Mouse (Mus musculus) heart, embryonic 10.5 days (tissue): ENCODE data around the gene Unc13a. TPM values are rescaled to one million over a fixed set of nuclear protein-coding genes. Genes with fewer than 3 reads are reported as not detected.

Experiments
- DNase-seq: peaks from one replicate; pipeline ENCODE4 v3.0.0-alpha.2; 2017; ENCODE audit warnings: low spot score
- H3K27ac ChIP-seq: fragments of 300-500 bp; sonication (generic); 2 replicates; pipeline ENCODE4 v1.5.1; 2016; ENCODE audit warnings: mild to moderate bottlenecking
- H3K27me3 ChIP-seq: fragments of 300-500 bp; sonication (generic); 2 replicates; pipeline ENCODE4 v1.6.1; 2016; ENCODE audit warnings: mild to moderate bottlenecking; ENCODE audit not compliant: poor library complexity, insufficient read depth, severe bottlenecking
- H3K36me3 ChIP-seq: fragments of 300-500 bp; sonication (generic); 2 replicates; pipeline ENCODE4 v1.6.1; 2016; ENCODE audit warnings: mild to moderate bottlenecking, moderate library complexity
- H3K4me1 ChIP-seq: fragments of 300-500 bp; sonication (generic); 2 replicates; pipeline ENCODE4 v1.6.1; 2016; ENCODE audit warnings: mild to moderate bottlenecking
- H3K4me3 ChIP-seq: fragments of 300-500 bp; sonication (generic); 2 replicates; pipeline ENCODE4 v1.5.1; 2016; ENCODE audit warnings: mild to moderate bottlenecking, moderate library complexity
- H3K9me3 ChIP-seq: fragments of 300-500 bp; sonication (generic); 2 replicates; pipeline ENCODE4 v1.6.1; 2016; ENCODE audit warnings: mild to moderate bottlenecking, moderate library complexity
- WGBS: fragments of 180-500 bp; shearing (Covaris S2); methylation state at CpG from one replicate; pipeline ENCODE4 v1.1.7; 2016; 5-methylcytosine and 5-hydroxymethylcytosine counted together
- polyA plus RNA-seq: library from polyadenylated mRNA; unstranded; fragments of >200 nt; fragmentation: Nextera tagmentation; extraction: Ambion mirVana; gene quantifications from 2 replicates; pipeline ENCODE4 v1.2.1, GENCODE M21; 2016

The Unc13a gene
- polyA plus RNA-seq, 1 experiment from 2014 or later, result 0.48 TPM

DNA sequence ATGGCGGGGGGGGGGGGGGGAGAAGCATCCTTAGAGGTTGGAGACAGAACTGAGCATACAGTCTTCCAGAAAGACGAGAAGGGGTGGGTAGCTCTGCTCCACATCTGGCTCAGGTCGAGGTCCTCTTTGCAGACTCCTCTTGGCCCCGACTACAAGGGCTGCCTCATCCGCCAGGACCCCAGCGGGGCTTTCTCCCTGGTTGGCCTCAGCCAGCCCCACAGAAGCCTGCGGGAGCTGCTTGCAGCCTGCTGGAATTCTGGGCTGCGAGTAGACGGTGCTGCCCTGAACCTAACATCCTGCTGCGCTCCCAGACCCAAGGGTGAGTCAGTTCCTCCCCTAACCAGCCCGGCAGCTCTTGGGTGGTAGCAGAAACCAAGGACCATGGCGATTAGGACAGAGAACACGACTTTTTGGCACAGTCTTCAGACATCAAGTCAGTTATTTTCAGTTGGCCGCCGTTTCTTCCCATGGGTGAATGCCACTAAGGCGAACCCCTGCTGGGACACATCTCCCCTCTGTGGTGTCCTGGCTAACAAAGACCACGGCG, 9.9 kb upstream of the Unc13a start:
- 12% methylated on average over 17 of the region's 18 CpGs for WGBS
- DNase-seq, result no peak

DNA sequence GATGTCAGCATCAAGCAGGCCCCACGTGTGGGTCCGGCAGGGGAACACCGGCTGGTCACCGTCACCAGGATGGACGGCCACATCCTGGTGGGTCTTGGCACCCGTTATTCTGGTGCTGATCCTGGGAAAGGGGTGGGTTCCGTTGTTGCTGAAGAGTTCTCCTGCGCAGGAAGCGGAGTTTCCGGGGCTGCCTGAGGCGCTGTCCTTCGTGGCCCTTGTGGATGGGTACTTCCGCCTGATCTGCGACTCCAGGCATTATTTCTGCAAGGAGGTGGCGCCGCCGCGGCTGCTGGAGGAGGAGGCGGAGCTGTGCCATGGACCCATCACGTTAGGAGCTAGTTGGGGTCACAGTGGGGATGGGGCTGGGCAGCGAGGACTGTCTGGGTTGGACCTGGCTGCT, 8.9 kb upstream of the Unc13a start:
- no peak for DNase-seq
- Histone ChIP-seq H3K27me3 (peaks cover 94% of the 10 kb centered on the region), H3K4me3 (peak overlapping the region; percentile 55), H3K9me3 (0 out of 2 replicates have a peak, but pooled peaks cover 2% of the 10 kb centered on the region), H3K4me1 (peaks cover 42% of the 10 kb centered on the region), H3K27ac (no peak overlapping the region), H3K36me3 (no peaks in the 10 kb centered on the region)
- WGBS, result 8% methylated on average over 21 of the region's 21 CpGs

More for the DNA sequence above, 9.9 kb upstream of the Unc13a start:
- Histone ChIP-seq H3K27ac (no peak overlapping the region), H3K27me3 (peaks cover 98% of the 10 kb centered on the region), H3K9me3 (0 out of 2 replicates have a peak, but pooled peaks cover 2% of the 10 kb centered on the region), H3K4me3 (no peak overlapping the region), H3K4me1 (peaks cover 42% of the 10 kb centered on the region), H3K36me3 (no peaks in the 10 kb centered on the region)

DNA sequence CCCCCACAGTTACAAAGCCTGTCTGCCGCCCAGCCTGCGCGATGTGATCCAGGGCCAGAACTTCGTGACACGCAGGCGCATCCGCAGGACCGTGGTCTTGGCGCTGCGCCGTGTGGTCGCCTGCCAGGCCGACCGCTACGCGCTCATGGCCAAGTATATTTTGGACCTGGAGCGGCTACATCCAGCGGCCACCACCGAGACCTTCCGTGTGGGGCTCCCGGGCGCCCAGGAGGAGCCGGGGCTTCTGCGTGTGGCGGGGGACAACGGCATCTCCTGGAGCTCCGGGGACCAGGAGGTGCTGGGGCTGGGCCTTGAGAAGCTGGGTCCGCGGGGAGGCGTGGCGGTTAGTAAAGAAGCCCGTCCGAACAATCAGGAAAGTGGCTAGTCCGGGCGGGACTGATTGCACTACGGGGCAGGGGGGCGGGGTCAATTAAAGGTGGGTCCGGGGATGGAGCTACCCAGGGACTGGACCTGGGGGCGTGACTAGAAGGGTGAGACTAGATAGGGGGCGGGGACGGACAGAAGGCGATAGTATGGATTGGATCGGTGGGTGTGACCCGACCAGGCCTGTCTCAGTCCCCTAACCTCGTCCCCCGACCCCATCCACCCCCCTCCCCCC, 8.1 kb upstream of the Unc13a start:
- Histone ChIP-seq H3K9me3 (0 out of 2 replicates have a peak, but pooled peaks cover 2% of the 10 kb centered on the region), H3K4me1 (peaks cover 42% of the 10 kb centered on the region), H3K27me3 (peaks cover 90% of the 10 kb centered on the region), H3K4me3 (peak overlapping the region; percentile 55), H3K36me3 (no peaks in the 10 kb centered on the region), H3K27ac (peak overlapping the region; percentile 52; the same call in 1 of the 2 replicates)
- DNase-seq, result no peak
- 5% methylated on average over 46 of the region's 46 CpGs for WGBS

DNA sequence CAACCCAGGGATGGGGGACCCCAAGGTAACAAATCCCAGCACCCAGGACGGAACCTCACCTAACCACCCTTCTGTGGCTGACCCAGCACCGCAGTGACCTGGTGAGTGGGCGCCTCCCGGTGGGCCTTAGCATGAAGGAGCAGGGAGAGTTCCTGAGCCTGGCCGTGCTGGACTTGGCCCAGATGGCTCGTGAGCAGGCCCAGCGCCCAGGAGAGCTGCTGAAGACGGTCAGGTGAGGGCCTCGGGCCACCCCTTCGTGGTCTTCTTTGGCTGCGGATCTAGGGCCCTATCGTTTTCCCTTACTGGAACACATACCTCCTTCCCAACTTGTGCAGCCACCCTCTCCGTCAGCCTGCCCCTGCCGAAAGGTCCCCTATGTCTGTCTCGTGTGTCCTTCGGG, 7.6 kb upstream of the Unc13a start:
- 0 out of 2 replicates have a peak, but pooled peaks cover 2% of the 10 kb centered on the region for H3K9me3 ChIP-seq
- H3K27ac ChIP-seq, result 0 out of 2 replicates have a peak overlapping the region, but pooled peaks have one; percentile 52
- 16% methylated on average over 16 of the region's 16 CpGs for WGBS
- H3K4me1 ChIP-seq, result peaks cover 42% of the 10 kb centered on the region
- peaks cover 85% of the 10 kb centered on the region for H3K27me3 ChIP-seq
- no peak for DNase-seq
- peak overlapping the region; percentile 55 for H3K4me3 ChIP-seq
- H3K36me3 ChIP-seq, result no peaks in the 10 kb centered on the region

DNA sequence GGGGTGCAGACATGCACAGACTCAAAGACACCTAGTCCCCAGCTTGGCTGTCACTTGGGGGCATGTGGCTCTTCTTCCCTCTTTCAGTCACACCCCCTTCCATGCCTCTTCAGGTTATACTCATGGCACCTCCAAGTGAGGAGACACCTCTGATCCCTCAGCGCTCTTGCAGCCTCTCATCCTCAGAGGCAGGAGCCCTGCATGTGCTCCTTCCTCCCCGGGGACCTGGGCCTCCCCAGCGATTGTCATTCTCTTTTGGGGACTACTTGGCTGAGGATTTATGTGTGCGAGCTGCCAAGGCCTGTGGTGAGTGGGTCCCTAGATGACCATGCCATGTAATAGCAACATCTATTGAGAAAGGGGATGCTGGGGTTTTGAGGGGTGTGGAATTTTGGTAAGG, 6.7 kb upstream of the Unc13a start:
- H3K36me3 ChIP-seq, result no peaks in the 10 kb centered on the region
- H3K4me3 ChIP-seq, result no peak overlapping the region
- no peak for DNase-seq
- 55% methylated on average over 4 of the region's 4 CpGs for WGBS
- H3K27ac ChIP-seq, result no peak overlapping the region
- 0 out of 2 replicates have a peak, but pooled peaks cover 2% of the 10 kb centered on the region for H3K9me3 ChIP-seq
- H3K4me1 ChIP-seq, result peaks cover 42% of the 10 kb centered on the region
- H3K27me3 ChIP-seq, result peaks cover 76% of the 10 kb centered on the region

DNA sequence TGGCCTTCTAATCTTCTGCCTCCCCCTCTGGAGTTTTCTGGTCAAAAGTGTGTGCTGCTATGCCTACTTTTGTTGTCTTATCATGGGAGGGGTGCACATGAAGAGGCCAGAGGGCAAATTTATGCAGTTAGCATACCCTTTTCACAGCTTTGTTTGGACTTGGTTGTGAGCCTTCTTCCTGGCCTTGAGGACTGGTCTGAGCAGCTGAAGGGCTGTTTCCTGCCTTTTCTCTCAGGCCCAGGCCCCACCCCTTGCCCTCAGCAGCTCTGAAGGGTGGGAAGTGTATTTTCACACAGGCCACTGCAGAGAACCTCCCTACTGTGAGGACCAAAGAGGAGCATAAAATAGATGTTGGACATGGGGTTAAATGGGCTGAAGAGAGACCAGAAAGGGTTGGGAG, 6.0 kb upstream of the Unc13a start:
- Histone ChIP-seq H3K9me3 (0 out of 2 replicates have a peak, but pooled peaks cover 2% of the 10 kb centered on the region), H3K27ac (no peak overlapping the region), H3K4me3 (no peak overlapping the region), H3K36me3 (no peaks in the 10 kb centered on the region), H3K4me1 (peaks cover 43% of the 10 kb centered on the region), H3K27me3 (peaks cover 69% of the 10 kb centered on the region)
- DNase-seq, result no peak

DNA sequence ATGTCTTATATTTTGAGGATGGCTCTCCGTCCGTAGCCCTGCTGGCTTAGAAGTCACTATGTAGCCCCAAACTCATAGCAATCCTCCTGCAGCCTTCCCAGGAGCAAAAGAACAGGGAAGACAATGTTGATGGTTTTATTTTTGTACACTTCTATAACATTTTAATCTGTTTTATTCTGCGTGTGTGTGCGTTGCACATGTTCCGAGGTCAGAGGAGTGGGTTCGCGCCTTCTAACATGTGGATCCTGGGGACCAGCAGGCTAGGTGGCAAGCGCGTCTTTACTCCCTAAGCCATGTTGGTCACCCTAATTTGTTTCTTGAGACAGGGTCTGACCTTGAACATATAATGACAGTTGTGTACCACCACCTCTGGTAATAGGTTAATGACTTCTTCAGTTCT, 5.2 kb upstream of the Unc13a start:
- no peak for DNase-seq
- Histone ChIP-seq H3K9me3 (0 out of 2 replicates have a peak, but pooled peaks cover 2% of the 10 kb centered on the region), H3K27ac (peak overlapping the region; percentile 94; the same call in 1 of the 2 replicates), H3K27me3 (peaks cover 62% of the 10 kb centered on the region), H3K4me3 (peak overlapping the region; percentile 81), H3K4me1 (peaks cover 43% of the 10 kb centered on the region), H3K36me3 (no peaks in the 10 kb centered on the region)
- WGBS, result 53% methylated on average over 9 of the region's 9 CpGs

DNA sequence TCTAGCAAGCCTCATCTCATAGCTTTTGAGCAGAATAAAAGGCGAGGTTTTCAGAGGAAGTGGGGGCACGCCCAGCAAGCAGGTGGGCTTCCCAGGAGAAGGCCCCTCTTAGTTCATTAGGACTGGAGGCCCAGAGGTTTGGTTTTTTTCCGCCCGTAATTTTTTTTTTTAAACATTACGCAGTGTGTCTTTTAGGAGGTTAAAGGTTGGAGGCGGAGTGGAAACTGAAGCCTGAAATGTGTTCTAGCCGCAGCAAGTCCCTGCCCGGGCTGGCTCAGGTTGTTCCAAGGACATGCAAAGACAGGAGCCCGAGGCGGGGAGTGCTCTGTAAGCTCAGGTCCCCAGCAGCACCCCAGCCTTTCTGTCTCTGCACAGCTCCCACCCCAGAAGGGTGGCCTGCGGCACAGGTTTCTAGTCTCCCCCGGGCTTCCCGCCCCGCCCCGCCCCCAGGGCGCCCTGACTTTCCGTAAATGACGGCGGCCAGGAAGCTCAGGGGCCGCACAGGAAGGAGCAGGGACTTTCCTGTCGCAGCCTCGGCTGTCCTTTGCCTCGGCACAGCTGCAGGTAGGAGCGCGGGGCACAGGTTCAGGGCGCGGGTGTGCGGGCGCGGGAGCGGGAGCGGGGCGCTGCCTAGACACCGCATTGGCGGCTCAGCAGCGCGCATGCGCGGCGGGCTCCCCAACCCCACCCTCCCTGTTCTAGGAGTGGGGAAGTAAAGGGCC, 4.6 kb upstream of the Unc13a start, which contains the start of gene Jak3:
Gene Jak3, plus strand, starts transcription at position 277 of the 722 bp plus-strand sequence.
- H3K4me1 ChIP-seq, result peaks cover 45% of the 10 kb centered on the region
- 3% methylated on average over 40 of the region's 40 CpGs for WGBS
- peak within 1 kb of the TSS; percentile 81 for H3K4me3 ChIP-seq
- H3K9me3 ChIP-seq, result 0 out of 2 replicates have a peak, but pooled peaks cover 2% of the 10 kb centered on the region
- H3K27me3 ChIP-seq, result peaks cover 57% of the 10 kb centered on the region
- peak within 1 kb of the TSS; percentile 94 for H3K27ac ChIP-seq
- H3K36me3 ChIP-seq, result no peaks in the 10 kb centered on the region
- no peak for DNase-seq

DNA sequence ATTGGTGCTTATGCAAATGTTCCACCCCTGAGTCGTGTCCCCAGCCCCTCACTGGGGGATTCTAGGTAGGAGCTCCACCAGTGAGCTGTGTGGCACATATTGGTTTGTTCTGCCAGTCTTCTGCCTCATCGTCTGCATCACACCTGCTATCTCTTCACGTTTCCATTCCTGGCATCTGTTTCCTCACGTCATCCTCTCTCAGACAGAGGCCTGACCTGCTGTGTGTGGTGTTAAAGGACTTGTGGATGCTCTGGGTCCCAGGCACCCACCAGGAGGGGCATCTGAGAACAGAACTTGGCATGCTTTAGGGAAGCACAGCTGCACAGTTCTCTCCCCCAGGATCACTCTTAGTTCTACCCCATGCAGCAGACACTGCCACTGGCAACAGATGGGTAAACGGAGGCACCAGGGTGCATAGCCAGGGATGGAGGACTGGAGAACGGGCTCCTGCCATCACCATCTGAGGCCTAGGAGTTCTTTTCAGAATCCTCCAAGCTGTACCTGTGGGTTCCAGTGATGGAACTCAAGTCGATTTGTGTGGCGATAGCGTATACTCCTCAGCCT, 4.0 kb upstream of the Unc13a start:
- Histone ChIP-seq H3K27ac (peak overlapping the region; percentile 94; the same call in 1 of the 2 replicates), H3K36me3 (no peaks in the 10 kb centered on the region), H3K4me1 (peaks cover 48% of the 10 kb centered on the region), H3K4me3 (peak overlapping the region; percentile 81), H3K9me3 (0 out of 2 replicates have a peak, but pooled peaks cover 2% of the 10 kb centered on the region), H3K27me3 (peaks cover 57% of the 10 kb centered on the region)
- no peak for DNase-seq
- 31% methylated on average over 9 of the region's 9 CpGs for WGBS

DNA sequence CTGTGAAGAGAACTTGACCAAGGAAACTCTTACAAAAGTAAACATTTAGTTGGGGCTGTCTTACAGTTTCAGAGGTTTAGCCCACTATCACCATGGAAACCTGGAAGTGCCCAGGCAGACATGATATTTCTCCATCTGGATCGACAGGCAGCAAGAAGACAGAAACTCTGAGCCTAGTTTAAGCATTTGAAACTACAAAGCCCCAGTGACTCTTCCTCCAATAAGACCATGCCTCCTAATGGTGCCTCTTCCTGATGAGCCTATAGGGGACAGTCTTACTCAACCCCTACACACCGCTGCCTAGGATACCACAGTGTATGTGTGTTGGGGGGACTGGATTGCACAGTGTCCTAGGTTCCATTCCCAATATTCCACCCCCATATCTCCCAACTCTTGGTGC, 2.5 kb upstream of the Unc13a start:
- H3K27me3 ChIP-seq, result peaks cover 42% of the 10 kb centered on the region
- H3K9me3 ChIP-seq, result 0 out of 2 replicates have a peak, but pooled peaks cover 2% of the 10 kb centered on the region
- H3K36me3 ChIP-seq, result no peaks in the 10 kb centered on the region
- peaks cover 49% of the 10 kb centered on the region for H3K4me1 ChIP-seq
- no peak for DNase-seq
- WGBS, result 77% methylated on average over 2 of the region's 2 CpGs
- H3K4me3 ChIP-seq, result no peak overlapping the region
- H3K27ac ChIP-seq, result no peak overlapping the region

DNA sequence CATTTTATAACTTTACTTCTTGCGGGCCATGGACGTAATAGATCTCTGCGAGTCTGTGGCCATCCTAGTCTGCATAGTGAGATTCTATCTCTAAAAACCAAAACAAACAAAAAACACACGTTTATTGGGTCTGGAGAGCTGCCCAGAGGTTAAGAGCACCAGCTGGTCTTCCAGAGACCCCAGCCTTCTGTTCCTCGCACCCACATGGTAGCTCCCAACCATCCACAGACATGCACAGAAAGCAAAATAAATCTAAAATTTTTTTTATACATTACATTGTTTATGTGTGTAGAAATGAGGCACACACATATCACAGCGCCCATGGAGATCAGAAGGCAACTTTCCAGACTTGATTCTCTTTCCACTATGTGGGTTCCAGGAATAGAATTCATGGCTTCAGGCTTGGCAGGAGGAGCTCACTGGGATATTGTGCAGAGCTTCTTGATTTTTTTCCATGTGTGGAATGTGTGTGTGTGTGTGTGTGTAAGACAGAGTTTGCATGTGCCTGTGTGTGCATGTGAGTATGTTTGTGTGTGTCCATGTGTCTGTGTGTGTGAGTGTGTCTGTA, 695 bp upstream of the Unc13a start:
- peak overlapping the region; percentile 64; the same call in 1 of the 2 replicates for H3K4me3 ChIP-seq
- no peak for DNase-seq
- peaks cover 63% of the 10 kb centered on the region for H3K4me1 ChIP-seq
- peaks cover 29% of the 10 kb centered on the region for H3K27me3 ChIP-seq
- no peaks in the 10 kb centered on the region for H3K9me3 ChIP-seq
- 65% methylated on average over 6 of the region's 6 CpGs for WGBS
- no peaks in the 10 kb centered on the region for H3K36me3 ChIP-seq
- H3K27ac ChIP-seq, result peak overlapping the region; percentile 77
